Mouse (Mus musculus): ENCODE results near the gene Smc3. TPM values are rescaled to one million over a fixed set of nuclear protein-coding genes. Genes with fewer than 3 reads are reported as not detected.
"Not testable (repeated sequence)": the region's sequence is repeated elsewhere in the genome, so short reads cannot be mapped to it uniquely, and the experiment has no call there.

Gene Smc3
- polyA plus RNA-seq, 1 experiment = 40.6 TPM

- TF ChIP-seq POLR2A (IDR thresholded peaks at IDR 0.05; ENCODE audit: borderline replicate concordance, low read depth, low read length) = no peak
- TF ChIP-seq CTCF (IDR thresholded peaks at IDR 0.05; ENCODE audit: low read depth, low read length) = no peak
- no peak overlapping the region for H3K4me3 ChIP-seq (ENCODE audit: insufficient read depth, low read length)
- no peak overlapping the region for H3K27ac ChIP-seq (ENCODE audit: insufficient read depth, low read depth, low read length)
- H3K4me1 ChIP-seq (ENCODE audit: control insufficient read depth, insufficient read depth, low read length) = peaks cover 8% of the 10 kb centered on the region
These were observed 49.2 kb downstream of the Smc3 start for GRCm38 (mm10) chr19:53649361-53649760.

- no peak overlapping the region for H3K27ac ChIP-seq (ENCODE audit: insufficient read depth, low read depth, low read length)
- no peak for TF ChIP-seq CTCF (IDR thresholded peaks at IDR 0.05; ENCODE audit: low read depth, low read length)
- TF ChIP-seq POLR2A (IDR thresholded peaks at IDR 0.05; ENCODE audit: borderline replicate concordance, low read depth, low read length) = no peak
- no peak overlapping the region for H3K4me3 ChIP-seq (ENCODE audit: insufficient read depth, low read length)
- H3K4me1 ChIP-seq (ENCODE audit: control insufficient read depth, insufficient read depth, low read length) = peaks cover 8% of the 10 kb centered on the region
These were observed 49.6 kb downstream of the Smc3 start for GRCm38 (mm10) chr19:53649802-53650201.

GRCm38 (mm10) chr19:53650921-53651320 lies 50.7 kb downstream of the Smc3 start:
- peaks cover 8% of the 10 kb centered on the region for H3K4me1 ChIP-seq (ENCODE audit: control insufficient read depth, insufficient read depth, low read length)
- no peak overlapping the region for H3K4me3 ChIP-seq (ENCODE audit: insufficient read depth, low read length)
- H3K27ac ChIP-seq (ENCODE audit: insufficient read depth, low read depth, low read length) = no peak overlapping the region
- TF ChIP-seq POLR2A (IDR thresholded peaks at IDR 0.05; ENCODE audit: borderline replicate concordance, low read depth, low read length) = no peak
- no peak for TF ChIP-seq CTCF (IDR thresholded peaks at IDR 0.05; ENCODE audit: low read depth, low read length)

GRCm38 (mm10) chr19:53652267-53652666 lies 52.1 kb downstream of the Smc3 start:
- H3K4me3 ChIP-seq (ENCODE audit: insufficient read depth, low read length) = no peak overlapping the region
- TF ChIP-seq CTCF (IDR thresholded peaks at IDR 0.05; ENCODE audit: low read depth, low read length) (no peak), POLR2A (IDR thresholded peaks at IDR 0.05; ENCODE audit: borderline replicate concordance, low read depth, low read length) (no peak)
- H3K4me1 ChIP-seq (ENCODE audit: control insufficient read depth, insufficient read depth, low read length) = peaks cover 8% of the 10 kb centered on the region
- H3K27ac ChIP-seq (ENCODE audit: insufficient read depth, low read depth, low read length) = no peak overlapping the region

- no peak overlapping the region for H3K27ac ChIP-seq (ENCODE audit: insufficient read depth, low read depth, low read length)
- peaks cover 8% of the 10 kb centered on the region for H3K4me1 ChIP-seq (ENCODE audit: control insufficient read depth, insufficient read depth, low read length)
- TF ChIP-seq POLR2A (IDR thresholded peaks at IDR 0.05; ENCODE audit: borderline replicate concordance, low read depth, low read length) (no peak), CTCF (IDR thresholded peaks at IDR 0.05; ENCODE audit: low read depth, low read length) (no peak)
- H3K4me3 ChIP-seq (ENCODE audit: insufficient read depth, low read length) = no peak overlapping the region
These were observed 53.6 kb downstream of the Smc3 start for GRCm38 (mm10) chr19:53653624-53654467.

- not testable (repeated sequence) for H3K4me1 ChIP-seq (ENCODE audit: control insufficient read depth, insufficient read depth, low read length); H3K27ac ChIP-seq (ENCODE audit: insufficient read depth, low read depth, low read length); H3K4me3 ChIP-seq (ENCODE audit: insufficient read depth, low read length)
These were observed 56.2 kb downstream of the Smc3 start for GRCm38 (mm10) chr19:53656443-53656842.

GRCm38 (mm10) chr19:53657437-53657836 lies 57.2 kb downstream of the Smc3 start:
- H3K4me1 ChIP-seq (ENCODE audit: control insufficient read depth, insufficient read depth, low read length) = peaks cover 8% of the 10 kb centered on the region
- H3K4me3 ChIP-seq (ENCODE audit: insufficient read depth, low read length) = no peak overlapping the region
- H3K27ac ChIP-seq (ENCODE audit: insufficient read depth, low read depth, low read length) = no peak overlapping the region
- no peak for TF ChIP-seq CTCF (IDR thresholded peaks at IDR 0.05; ENCODE audit: low read depth, low read length)
- TF ChIP-seq POLR2A (IDR thresholded peaks at IDR 0.05; ENCODE audit: borderline replicate concordance, low read depth, low read length) = no peak

- TF ChIP-seq CTCF (IDR thresholded peaks at IDR 0.05; ENCODE audit: low read depth, low read length) (no peak), POLR2A (IDR thresholded peaks at IDR 0.05; ENCODE audit: borderline replicate concordance, low read depth, low read length) (no peak)
- no peak overlapping the region for H3K27ac ChIP-seq (ENCODE audit: insufficient read depth, low read depth, low read length)
- H3K4me3 ChIP-seq (ENCODE audit: insufficient read depth, low read length) = no peak overlapping the region
- no peaks in the 10 kb centered on the region for H3K4me1 ChIP-seq (ENCODE audit: control insufficient read depth, insufficient read depth, low read length)
These were observed 60.7 kb downstream of the Smc3 start for GRCm38 (mm10) chr19:53660722-53661420.

- Histone ChIP-seq H3K4me3 (ENCODE audit: insufficient read depth, low read length) (no peak overlapping the region), H3K4me1 (ENCODE audit: control insufficient read depth, insufficient read depth, low read length) (no peaks in the 10 kb centered on the region), H3K27ac (ENCODE audit: insufficient read depth, low read depth, low read length) (no peak overlapping the region)
- no peak for TF ChIP-seq POLR2A (IDR thresholded peaks at IDR 0.05; ENCODE audit: borderline replicate concordance, low read depth, low read length)
- TF ChIP-seq CTCF (IDR thresholded peaks at IDR 0.05; ENCODE audit: low read depth, low read length) = no peak
These were observed 61.9 kb downstream of the Smc3 start for GRCm38 (mm10) chr19:53661938-53662722.

All from bone marrow macrophage, adult 2 months (primary cell).